Mouse (Mus musculus): ENCODE results near the gene 5330417C22Rik. TPM values are rescaled to one million over a fixed set of nuclear protein-coding genes. Genes with fewer than 3 reads are reported as not detected.

Gene 5330417C22Rik
- total and polyA plus RNA-seq, 3 experiments, result 0.08 to 0.31 TPM; not detected in 1

DNA sequence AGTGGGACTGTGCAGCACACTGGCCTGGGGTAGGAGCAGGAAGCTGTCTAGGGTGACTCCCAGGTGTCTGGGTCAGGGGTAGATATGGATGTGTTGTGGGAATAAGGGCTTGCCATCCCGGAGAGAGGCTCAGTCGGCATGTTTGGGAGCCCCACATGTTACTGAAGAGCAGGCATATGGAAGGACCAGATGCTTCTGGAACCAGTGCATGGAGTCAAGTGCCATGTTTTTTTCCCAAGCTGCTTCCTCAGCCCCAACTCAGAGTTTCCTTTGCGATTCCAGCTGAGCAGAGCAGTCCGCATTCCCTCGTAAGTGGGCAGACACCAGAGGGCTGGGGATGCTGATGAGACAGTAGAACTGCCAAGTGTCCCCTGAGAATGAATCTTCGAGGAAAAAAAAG lies 113.3 kb downstream of the 5330417C22Rik start:
- no peak for DNase-seq (ENCODE audit: low read depth, low spot score)
- no peaks in the 10 kb centered on the region for H3K79me2 ChIP-seq (ENCODE audit: control insufficient read depth, insufficient read depth, low read length, poor library complexity)
- peaks cover 0 to 3% of the 10 kb centered on the region in 2 experiments; a peak in 1 of 4 replicates for H3K27me3 ChIP-seq (ENCODE audit: control insufficient read depth in 1 of 2, insufficient read depth in 2 of 2, low read length in 2 of 2)
- H3K9me3 ChIP-seq (replicated peaks; ENCODE audit: insufficient read depth, low read length), result no peaks in the 10 kb centered on the region
- H3K27ac ChIP-seq (ENCODE audit: control insufficient read depth, low read depth, low read length), result no peak overlapping the region
- no peak for TF ChIP-seq TAL1 (IDR thresholded peaks at IDR 0.05; ENCODE audit: low read length)
- TF ChIP-seq UBTF (IDR thresholded peaks at IDR 0.05; ENCODE audit: borderline replicate concordance, insufficient read depth, low read depth, low read length), result no peak
- TF ChIP-seq POLR2AphosphoS2 (IDR thresholded peaks at IDR 0.05; ENCODE audit: low read length), result no peak; the same call in 1 of the 2 replicates
- no peak for TF ChIP-seq ZC3H11A (IDR thresholded peaks at IDR 0.05; ENCODE audit: low read depth, low read length)
- TF ChIP-seq E2F4 (IDR thresholded peaks at IDR 0.05; ENCODE audit: borderline replicate concordance, low read depth, low read length), result no peak
- no peak for TF ChIP-seq CTCF (IDR thresholded peaks at IDR 0.05 in 2 of 3, conservative IDR thresholded peaks at IDR 0.05 in 1 of 3; ENCODE audit: control insufficient read depth in 1 of 3, insufficient read depth in 1 of 3, low read depth in 2 of 3, low read length in 3 of 3, poor library complexity in 1 of 3, severe bottlenecking in 1 of 3)
- no peak for TF ChIP-seq MAZ (IDR thresholded peaks at IDR 0.05; ENCODE audit: low read depth, low read length)
- no peak for TF ChIP-seq HCFC1 (IDR thresholded peaks at IDR 0.05; ENCODE audit: low read depth, low read length)
- no peak for TF ChIP-seq RCOR1 (IDR thresholded peaks at IDR 0.05; ENCODE audit: low read depth, low read length)
- no peak for TF ChIP-seq MYC (IDR thresholded peaks at IDR 0.05; ENCODE audit: low read depth, low read length)
- no peak for TF ChIP-seq JUND (IDR thresholded peaks at IDR 0.05; ENCODE audit: low read depth, low read length)
- no peak for TF ChIP-seq MAFK (IDR thresholded peaks at IDR 0.05; ENCODE audit: borderline replicate concordance, low read depth, low read length)
- H3K9ac ChIP-seq (ENCODE audit: control insufficient read depth, low read depth, low read length, poor library complexity, severe bottlenecking), result no peak overlapping the region
- no peak overlapping the region for H3K4me3 ChIP-seq (ENCODE audit: control insufficient read depth in 1 of 2, insufficient read depth in 1 of 2, low read depth in 2 of 2, low read length in 2 of 2)
- H3K36me3 ChIP-seq (ENCODE audit: control insufficient read depth in 1 of 2, insufficient read depth in 2 of 2, low read length in 2 of 2), result peaks cover 0 to 4% of the 10 kb centered on the region in 2 experiments; a peak in 1 of 4 replicates
- H3K4me1 ChIP-seq (ENCODE audit: control insufficient read depth in 1 of 2, insufficient read depth in 2 of 2, low read length in 2 of 2), result no peaks in the 10 kb centered on the region

DNA sequence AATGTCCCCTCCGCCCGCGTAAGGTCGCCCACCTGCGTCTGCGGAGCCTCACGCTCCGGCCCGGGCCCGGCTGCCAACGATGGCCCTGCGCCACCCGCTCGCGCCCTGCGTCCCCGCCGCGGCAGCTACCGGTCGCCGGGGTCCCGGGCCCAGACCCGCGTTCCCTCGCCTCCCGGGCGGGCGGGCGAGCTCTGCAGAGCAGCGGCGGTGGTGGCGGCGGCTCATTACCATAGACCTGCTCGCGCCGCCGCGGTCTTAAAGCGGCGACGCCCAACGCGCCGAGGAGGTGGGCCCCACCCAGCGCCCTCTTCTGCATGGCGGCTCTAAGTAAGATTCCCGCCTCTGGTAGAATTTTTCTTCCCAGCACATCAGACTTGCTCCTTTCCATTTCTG lies 120.5 kb downstream of the 5330417C22Rik start:
- no peak overlapping the region for H3K9ac ChIP-seq (ENCODE audit: control insufficient read depth, low read depth, low read length, poor library complexity, severe bottlenecking)
- no peak overlapping the region for H3K27ac ChIP-seq (ENCODE audit: control insufficient read depth, low read depth, low read length)
- peaks cover 3 to 4% of the 10 kb centered on the region in 2 experiments for H3K27me3 ChIP-seq (ENCODE audit: control insufficient read depth in 1 of 2, insufficient read depth in 2 of 2, low read length in 2 of 2)
- DNase-seq (ENCODE audit: low read depth, low spot score), result no peak
- H3K4me1 ChIP-seq (ENCODE audit: control insufficient read depth in 1 of 2, insufficient read depth in 2 of 2, low read length in 2 of 2), result no peaks in the 10 kb centered on the region
- no peaks in the 10 kb centered on the region for H3K79me2 ChIP-seq (ENCODE audit: control insufficient read depth, insufficient read depth, low read length, poor library complexity)
- no peak for TF ChIP-seq ELF1 (IDR thresholded peaks at IDR 0.05; ENCODE audit: low read depth, low read length)
- TF ChIP-seq USF2 (IDR thresholded peaks at IDR 0.05; ENCODE audit: borderline replicate concordance in 1 of 2, insufficient read depth in 1 of 2, low read depth in 1 of 2, low read length in 2 of 2), result no peak
- no peak for TF ChIP-seq CTCF (IDR thresholded peaks at IDR 0.05 in 2 of 3, conservative IDR thresholded peaks at IDR 0.05 in 1 of 3; ENCODE audit: control insufficient read depth in 1 of 3, insufficient read depth in 1 of 3, low read depth in 2 of 3, low read length in 3 of 3, poor library complexity in 1 of 3, severe bottlenecking in 1 of 3)
- TF ChIP-seq KAT2A (conservative IDR thresholded peaks at IDR 0.05; ENCODE audit: low read depth, low read length), result no peak
- no peak for TF ChIP-seq RCOR1 (IDR thresholded peaks at IDR 0.05; ENCODE audit: low read depth, low read length)
- no peak for TF ChIP-seq MYC (IDR thresholded peaks at IDR 0.05; ENCODE audit: low read depth, low read length)
- no peak for TF ChIP-seq POLR2AphosphoS5 (IDR thresholded peaks at IDR 0.05; ENCODE audit: borderline replicate concordance, low read depth, low read length)
- no peak for TF ChIP-seq ZMIZ1 (IDR thresholded peaks at IDR 0.05; ENCODE audit: low read depth, low read length)
- no peak for TF ChIP-seq NELFE (IDR thresholded peaks at IDR 0.05; ENCODE audit: low read depth, low read length)
- TF ChIP-seq MAX (IDR thresholded peaks at IDR 0.05; ENCODE audit: low read length), result no peak
- no peak for TF ChIP-seq CHD2 (IDR thresholded peaks at IDR 0.05; ENCODE audit: low read length)
- TF ChIP-seq BHLHE40 (IDR thresholded peaks at IDR 0.05; ENCODE audit: borderline replicate concordance, low read depth, low read length), result no peak
- TF ChIP-seq SMC3 (IDR thresholded peaks at IDR 0.05; ENCODE audit: low read depth, low read length), result no peak
- no peak for TF ChIP-seq POLR2A (IDR thresholded peaks at IDR 0.05; ENCODE audit: control insufficient read depth in 1 of 2, insufficient read depth in 1 of 2, low read depth in 1 of 2, low read length in 2 of 2, poor library complexity in 1 of 2)
- no peak for TF ChIP-seq TAL1 (IDR thresholded peaks at IDR 0.05; ENCODE audit: low read length)
- TF ChIP-seq MEF2A (IDR thresholded peaks at IDR 0.05; ENCODE audit: extremely low read depth, insufficient replicate concordance, low read depth, low read length, poor library complexity, severe bottlenecking), result no peak
- no peak for TF ChIP-seq CHD1 (IDR thresholded peaks at IDR 0.05; ENCODE audit: low read depth, low read length)
- no peak for TF ChIP-seq SIN3A (IDR thresholded peaks at IDR 0.05; ENCODE audit: low read length)
- H3K36me3 ChIP-seq (ENCODE audit: control insufficient read depth in 1 of 2, insufficient read depth in 2 of 2, low read length in 2 of 2), result no peaks in the 10 kb centered on the region
- no peak overlapping the region for H3K4me3 ChIP-seq (ENCODE audit: control insufficient read depth in 1 of 2, insufficient read depth in 1 of 2, low read depth in 2 of 2, low read length in 2 of 2)
- H3K9me3 ChIP-seq (replicated peaks; ENCODE audit: insufficient read depth, low read length), result no peaks in the 10 kb centered on the region

Data from MEL (cell line).